ENCODE assay signal across 11 mouse cellular contexts in genomic region chr8:111594951-111595350, GRCm38 (mm10). TPM values are rescaled to one million over a fixed set of nuclear protein-coding genes. Genes with fewer than 3 reads are reported as not detected.
A peak's percentile ranks its signal among the peaks of the same experiment; 100 is the strongest.
DNase-seq lines count a peak whose midpoint lies in the region; ATAC-seq and TF ChIP-seq lines count a peak whose summit lies in the region.
"Had no signal": no experiment of that assay in that cellular context is flagged by ENCODE, and none has a peak within 500 bp of the region (broad histone marks: within the 10 kb centered on the region; RNA-seq: fewer than 3 reads in every experiment).

No protein-coding gene starts in this region.

- no peak for TF ChIP-seq POLR2A in lung, adult 2 months (IDR thresholded peaks at IDR 0.05; ENCODE audit: borderline replicate concordance, extremely low read depth, low read depth, low read length)
- no peak for TF ChIP-seq POLR2A in MEL (IDR thresholded peaks at IDR 0.05; ENCODE audit: control insufficient read depth in 1 of 2, insufficient read depth in 1 of 2, low read depth in 1 of 2, low read length in 2 of 2, poor library complexity in 1 of 2)

- TF ChIP-seq RAD21 in MEL (IDR thresholded peaks at IDR 0.05; ENCODE audit: low read depth, low read length): no peak

- DNase-seq in heart, postnatal 14 days: no peak
- DNase-seq in lung, embryonic 14.5 days: no peak
- DNase-seq in lung, adult 2 months: no peak
- DNase-seq in MEL (ENCODE audit: low read depth, low spot score): no peak
- no peak for DNase-seq in liver, embryonic 13.5 days
- no peak for DNase-seq in spleen, adult 12 weeks (ENCODE audit: low spot score)
- DNase-seq: forebrain, postnatal 0 days had no signal

- ATAC-seq in heart, embryonic 11.5 days (replicated peaks; ENCODE audit: insufficient number of reproducible peaks, low FRiP score, low TSS enrichment): no peak
- ATAC-seq in lung, embryonic 14.5 days (ENCODE audit: insufficient read depth): no peak
- no peak for ATAC-seq in liver, embryonic 13.5 days (ENCODE audit: low read depth)
- ATAC-seq in erythroid progenitor cell, adult 5-6 weeks (replicated peaks; ENCODE audit: low FRiP score, poor library complexity, severe bottlenecking): no peak

- H3K79me2 ChIP-seq in MEL (ENCODE audit: control insufficient read depth, insufficient read depth, low read length, poor library complexity): peaks cover 6% of the 10 kb centered on the region

- intact Hi-C loops in heart, postnatal 14 days (cut with DNase I): loop anchor here (5.0 kb wide), 1 partner anchor 33 kb away; no protein-coding TSS in a partner anchor

- H3K27ac ChIP-seq in heart, embryonic 11.5 days (ENCODE audit: low read depth, low read length): peak overlapping the region; percentile 84; the same call in 1 of the 2 replicates
- no peak overlapping the region; the same call in 1 of the 2 replicates for H3K27ac ChIP-seq in lung, embryonic 14.5 days (ENCODE audit: low read depth)
- peak overlapping the region; percentile 88 for H3K27ac ChIP-seq in MEL (ENCODE audit: control insufficient read depth, low read depth, low read length)
- no peak overlapping the region; the same call in 1 of the 2 replicates for H3K27ac ChIP-seq in liver, embryonic 13.5 days

- no peak overlapping the region for H3K4me3 ChIP-seq in heart, embryonic 11.5 days (ENCODE audit: low read depth, low read length)
- no peak overlapping the region for H3K4me3 ChIP-seq in lung, embryonic 14.5 days (ENCODE audit: low read depth, low read length)
- H3K4me3 ChIP-seq in lung, adult 2 months (replicated peaks; ENCODE audit: extremely low read depth, low read depth, low read length): no peak overlapping the region
- no peak overlapping the region; a peak in 1 of 4 replicates for H3K4me3 ChIP-seq in MEL (ENCODE audit: control insufficient read depth in 1 of 2, insufficient read depth in 1 of 2, low read depth in 2 of 2, low read length in 2 of 2)
- H3K4me3 ChIP-seq in liver, embryonic 13.5 days (replicated peaks): no peak overlapping the region

- H3K4me1 ChIP-seq in heart, embryonic 11.5 days (ENCODE audit: control insufficient read depth, insufficient read depth, low read length): peaks cover 63% of the 10 kb centered on the region
- H3K4me1 ChIP-seq in lung, embryonic 14.5 days (ENCODE audit: insufficient read depth): peaks cover 45% of the 10 kb centered on the region
- peaks cover 48% of the 10 kb centered on the region for H3K4me1 ChIP-seq in lung, adult 2 months (ENCODE audit: control insufficient read depth, insufficient read depth, low read length)
- peaks cover 31 to 37% of the 10 kb centered on the region in 2 experiments for H3K4me1 ChIP-seq in MEL (ENCODE audit: control insufficient read depth in 1 of 2, insufficient read depth in 2 of 2, low read length in 2 of 2)
- H3K4me1 ChIP-seq in liver, embryonic 13.5 days (replicated peaks): peaks cover 76% of the 10 kb centered on the region

- no peak overlapping the region for H3K9ac ChIP-seq in heart, embryonic 11.5 days (ENCODE audit: low read depth, low read length)
- H3K9ac ChIP-seq in lung, embryonic 14.5 days: no peak overlapping the region
- H3K9ac ChIP-seq in MEL (ENCODE audit: control insufficient read depth, low read depth, low read length, poor library complexity, severe bottlenecking): no peak overlapping the region
- no peak overlapping the region for H3K9ac ChIP-seq in liver, embryonic 13.5 days
- H3K9ac ChIP-seq: forebrain, postnatal 0 days had no signal

- H3K36me3 ChIP-seq in heart, embryonic 11.5 days (ENCODE audit: control insufficient read depth, insufficient read depth, low read length): no peaks in the 10 kb centered on the region
- H3K36me3 ChIP-seq in lung, embryonic 14.5 days (ENCODE audit: insufficient read depth): no peaks in the 10 kb centered on the region
- peaks cover 0 to 31% of the 10 kb centered on the region in 2 experiments; a peak in 2 of 4 replicates for H3K36me3 ChIP-seq in MEL (ENCODE audit: control insufficient read depth in 1 of 2, insufficient read depth in 2 of 2, low read length in 2 of 2)
- H3K36me3 ChIP-seq in liver, embryonic 13.5 days: no peaks in the 10 kb centered on the region

- WGBS in heart, embryonic 11.5 days (ENCODE audit: insufficient replicate concordance): 82% methylated on average over 2 of the region's 2 CpGs
- 91% methylated on average over 2 of the region's 2 CpGs for WGBS in lung, embryonic 14.5 days
- WGBS in lung, adult 2 months: 61% methylated on average over 2 of the region's 2 CpGs
- 53% methylated on average over 2 of the region's 2 CpGs for WGBS in liver, embryonic 13.5 days (ENCODE audit: insufficient replicate concordance)

- no peak for TF ChIP-seq CTCF in lung, embryonic 14.5 days (IDR thresholded peaks at IDR 0.05; ENCODE audit: low read depth)
- no peak for TF ChIP-seq CTCF in lung, adult 2 months (IDR thresholded peaks at IDR 0.05; ENCODE audit: insufficient read depth, low read length)
- no peak for TF ChIP-seq CTCF in MEL (IDR thresholded peaks at IDR 0.05 in 2 of 3, conservative IDR thresholded peaks at IDR 0.05 in 1 of 3; ENCODE audit: control insufficient read depth in 1 of 3, insufficient read depth in 1 of 3, low read depth in 2 of 3, low read length in 3 of 3, poor library complexity in 1 of 3, severe bottlenecking in 1 of 3)

- no peaks in the 10 kb centered on the region for H3K9me3 ChIP-seq in heart, embryonic 11.5 days (replicated peaks; ENCODE audit: control insufficient read depth, low read length)
- no peaks in the 10 kb centered on the region for H3K9me3 ChIP-seq in lung, embryonic 14.5 days (ENCODE audit: low read depth, low read length)
- H3K9me3 ChIP-seq in MEL (replicated peaks; ENCODE audit: insufficient read depth, low read length): no peaks in the 10 kb centered on the region
- no peaks in the 10 kb centered on the region for H3K9me3 ChIP-seq in liver, embryonic 13.5 days (replicated peaks)

- TF ChIP-seq EP300 in MEL (IDR thresholded peaks at IDR 0.05; ENCODE audit: low read depth in 1 of 2, low read length in 2 of 2): no peak

- peak overlapping the region; percentile 57; the same call in 1 of the 2 replicates for H3K4me2 ChIP-seq in heart, embryonic 11.5 days
- peak overlapping the region; percentile 42; the same call in 1 of the 2 replicates for H3K4me2 ChIP-seq in lung, embryonic 14.5 days
- H3K4me2 ChIP-seq in liver, embryonic 13.5 days: peak overlapping the region; percentile 68; the same call in 1 of the 2 replicates

- H3K27me3 ChIP-seq in heart, embryonic 11.5 days (ENCODE audit: control insufficient read depth, insufficient read depth, low read length): no peaks in the 10 kb centered on the region
- H3K27me3 ChIP-seq in lung, embryonic 14.5 days (ENCODE audit: insufficient read depth, low read length): no peaks in the 10 kb centered on the region
- H3K27me3 ChIP-seq in MEL (ENCODE audit: control insufficient read depth in 1 of 2, insufficient read depth in 2 of 2, low read length in 2 of 2): no peaks in the 10 kb centered on the region
- no peaks in the 10 kb centered on the region for H3K27me3 ChIP-seq in liver, embryonic 13.5 days
- H3K27me3 ChIP-seq: CH12.LX had no signal

TF ChIP-seq in MEL, 35 proteins besides CTCF, POLR2A, EP300 and RAD21 (continues in another document):
- TF ChIP-seq UBTF (IDR thresholded peaks at IDR 0.05; ENCODE audit: borderline replicate concordance, insufficient read depth, low read depth, low read length): no peak
- no peak for TF ChIP-seq USF1 (IDR thresholded peaks at IDR 0.05; ENCODE audit: low read depth, low read length)
- no peak for TF ChIP-seq ZKSCAN1 (IDR thresholded peaks at IDR 0.05; ENCODE audit: low read depth, low read length)
- no peak for TF ChIP-seq POLR2AphosphoS5 (IDR thresholded peaks at IDR 0.05; ENCODE audit: borderline replicate concordance, low read depth, low read length)
- TF ChIP-seq MXI1 (IDR thresholded peaks at IDR 0.05; ENCODE audit: low read depth, low read length): no peak

RNA-seq across cellular contexts. Expression of gene Ldhd, which starts 35.2 kb away (rescaled TPM):
- 0.39 and 0.52 TPM in 2 replicates for polyA plus RNA-seq in heart, embryonic 11.5 days (2014; fragmentation: Nextera tagmentation; extraction: Ambion mirVana)
- total RNA-seq in heart, postnatal 14 days (2021): 10 to 100 TPM; 11.7 to 12.4 TPM
- 0.30 TPM in 2 replicates for polyA plus RNA-seq in lung, embryonic 14.5 days (2014; fragmentation: Nextera tagmentation; extraction: Ambion mirVana)
- polyA plus RNA-seq in lung, adult 2 months (2012; rRNA removed): 8.8 and 9.4 TPM in 2 replicates
- total RNA-seq in MEL (2012; rRNA removed): 0.03 and 0.04 TPM in 2 replicates
- not detected for polyA plus RNA-seq in MEL (2012; ENCODE audit: insufficient read depth in 1 of 2, insufficient read length in 2 of 2, low read depth in 1 of 2, low replicate concordance in 2 of 2, missing spikeins in 1 of 2)
- 0.10 and 0.13 TPM in 2 replicates for polyA plus RNA-seq in liver, embryonic 13.5 days (2015; fragmentation: Nextera tagmentation; extraction: Ambion mirVana)
- not detected in 2 replicates for total RNA-seq in erythroid progenitor cell, adult 5-6 weeks (2015; ENCODE audit: low replicate concordance)
- 0.15 TPM in 1 of 2 replicates, not detected in the other for total RNA-seq in erythroid progenitor cell, adult 5-6 weeks (2017; ENCODE audit: low replicate concordance)
- polyA plus RNA-seq: embryonic facial prominence, embryonic 11.5 days had no signal

RNA-seq across cellular contexts. Expression of gene Zfp1, which starts 48.2 kb away (rescaled TPM):
- polyA plus RNA-seq in heart, embryonic 11.5 days (2014; fragmentation: Nextera tagmentation; extraction: Ambion mirVana): 16.5 and 18.5 TPM in 2 replicates
- total RNA-seq in heart, postnatal 14 days (2021): 1 to 10 TPM; 6.9 to 8.2 TPM
- polyA plus RNA-seq in lung, embryonic 14.5 days (2014; fragmentation: Nextera tagmentation; extraction: Ambion mirVana): 22.0 and 22.5 TPM in 2 replicates
- 3.6 and 4.8 TPM in 2 replicates for polyA plus RNA-seq in lung, adult 2 months (2012; rRNA removed)
- total RNA-seq in MEL (2012; rRNA removed): 12.0 and 12.2 TPM in 2 replicates
- polyA plus RNA-seq in MEL (2012; ENCODE audit: insufficient read depth in 1 of 2, insufficient read length in 2 of 2, low read depth in 1 of 2, low replicate concordance in 2 of 2, missing spikeins in 1 of 2): 10 to 100 TPM in 1 of 2 experiments, not detected in 1; 12.4 TPM
- polyA plus RNA-seq in liver, embryonic 13.5 days (2015; fragmentation: Nextera tagmentation; extraction: Ambion mirVana): 5.7 and 6.0 TPM in 2 replicates
- total RNA-seq in erythroid progenitor cell, adult 5-6 weeks (2015; ENCODE audit: low replicate concordance): 3.6 and 11.3 TPM in 2 replicates
- 2.1 TPM in 1 of 2 replicates, not detected in the other for total RNA-seq in erythroid progenitor cell, adult 5-6 weeks (2017; ENCODE audit: low replicate concordance)

RNA-seq across cellular contexts. Expression of gene Znrf1, which starts 59.1 kb away (rescaled TPM):
- 23.1 and 23.7 TPM in 2 replicates for polyA plus RNA-seq in heart, embryonic 11.5 days (2014; fragmentation: Nextera tagmentation; extraction: Ambion mirVana)
- total RNA-seq in heart, postnatal 14 days (2021): 10 to 100 TPM; 62.6 to 72.6 TPM
- polyA plus RNA-seq in lung, embryonic 14.5 days (2014; fragmentation: Nextera tagmentation; extraction: Ambion mirVana): 39.4 and 51.6 TPM in 2 replicates
- 103 and 116 TPM in 2 replicates for polyA plus RNA-seq in lung, adult 2 months (2012; rRNA removed)
- total RNA-seq in MEL (2012; rRNA removed): 16.6 and 18.4 TPM in 2 replicates
- polyA plus RNA-seq in MEL (2012; ENCODE audit: insufficient read depth in 1 of 2, insufficient read length in 2 of 2, low read depth in 1 of 2, low replicate concordance in 2 of 2, missing spikeins in 1 of 2): 10 to 100 TPM in 1 of 2 experiments, not detected in 1; 36.0 TPM
- polyA plus RNA-seq in liver, embryonic 13.5 days (2015; fragmentation: Nextera tagmentation; extraction: Ambion mirVana): 5.3 and 5.7 TPM in 2 replicates
- total RNA-seq in erythroid progenitor cell, adult 5-6 weeks (2015; ENCODE audit: low replicate concordance): 7.9 and 19.7 TPM in 2 replicates
- 4.8 and 13.7 TPM in 2 replicates for total RNA-seq in erythroid progenitor cell, adult 5-6 weeks (2017; ENCODE audit: low replicate concordance)

Comparison
In these comparisons a context has a peak if more than half of its experiments do, and no peak if none do; other contexts are left out.
1. H3K27ac ChIP-seq: peak in heart, embryonic 11.5 days (single experiment) and MEL (single experiment); none in lung, embryonic 14.5 days (single experiment) and liver, embryonic 13.5 days (single experiment).
2. Peak in every context shown above with its lines, with median percentiles within 50 percentile points of each other: H3K4me2 ChIP-seq.